Mouse (Mus musculus): ENCODE measurements at regions not wholly inside any gene's neighbourhood (a gene's known extent, or its start where the extent isn't known, plus 50 kb on each side); places are given as distances from the start of the nearest gene placed in this dataset.

- H3K79me2 ChIP-seq (ENCODE audit: control insufficient read depth, insufficient read depth) = no peaks in the 10 kb centered on the region
Measured at GRCm38 (mm10) chr8:9020180-9020579, 329.9 kb upstream of the Arglu1 start.

GRCm38 (mm10) chr8:9011785-9012510 is 321.6 kb upstream of the Arglu1 start:
- TF ChIP-seq CEBPB (IDR thresholded peaks at IDR 0.05; ENCODE audit: insufficient read depth, poor library complexity, severe bottlenecking) = no peak
- no peak for TF ChIP-seq E2F4 (IDR thresholded peaks at IDR 0.05; ENCODE audit: insufficient read depth)
- no peak for TF ChIP-seq REST (IDR thresholded peaks at IDR 0.05; ENCODE audit: insufficient read depth, insufficient read length)
- TF ChIP-seq POLR2AphosphoS2 (IDR thresholded peaks at IDR 0.05; ENCODE audit: insufficient read length, low read depth) = no peak
- TF ChIP-seq TCF3 (IDR thresholded peaks at IDR 0.05; ENCODE audit: insufficient read length, low read depth) = no peak
- no peak for TF ChIP-seq POLR2A (IDR thresholded peaks at IDR 0.05; ENCODE audit: insufficient read length, low read depth)
- TF ChIP-seq MAX (IDR thresholded peaks at IDR 0.05; ENCODE audit: low read depth) = no peak
- no peak for TF ChIP-seq SRF (IDR thresholded peaks at IDR 0.05; ENCODE audit: control insufficient read depth, insufficient read length, low read depth)
- TF ChIP-seq MYOG (IDR thresholded peaks at IDR 0.05; ENCODE audit: control insufficient read depth in 1 of 3, insufficient read depth in 1 of 3, insufficient read length in 2 of 3, low read depth in 2 of 3) = no peak
- no peak for TF ChIP-seq USF1 (IDR thresholded peaks at IDR 0.05; ENCODE audit: low read depth)
- no peak for TF ChIP-seq MYOD1 (IDR thresholded peaks at IDR 0.05; ENCODE audit: control insufficient read depth in 1 of 3, insufficient read length in 2 of 3, low read depth in 2 of 3)
- TF ChIP-seq TCF12 (IDR thresholded peaks at IDR 0.05; ENCODE audit: insufficient read depth, poor library complexity, severe bottlenecking) = no peak
- H3ac ChIP-seq (ENCODE audit: control insufficient read depth, insufficient read length) = no peak overlapping the region
- H3K4me2 ChIP-seq (ENCODE audit: low read depth) = no peak overlapping the region
- H3K27me3 ChIP-seq (ENCODE audit: control insufficient read depth, insufficient read depth, insufficient read length) = no peaks in the 10 kb centered on the region
- no peaks in the 10 kb centered on the region for H3K36me3 ChIP-seq (ENCODE audit: control insufficient read depth, insufficient read depth)
- no peak overlapping the region for H3K4me3 ChIP-seq
- H3K79me2 ChIP-seq (ENCODE audit: control insufficient read depth, insufficient read depth) = no peaks in the 10 kb centered on the region

More at GRCm38 (mm10) chr8:9020180-9020579, 329.9 kb upstream of the Arglu1 start:
- Histone ChIP-seq H3ac (ENCODE audit: control insufficient read depth, insufficient read length) (no peak overlapping the region), H3K27me3 (ENCODE audit: control insufficient read depth, insufficient read depth, insufficient read length) (no peaks in the 10 kb centered on the region), H3K4me3 (no peak overlapping the region), H3K4me2 (ENCODE audit: low read depth) (no peak overlapping the region), H3K36me3 (ENCODE audit: control insufficient read depth, insufficient read depth) (no peaks in the 10 kb centered on the region)
- no peak for TF ChIP-seq POLR2A (IDR thresholded peaks at IDR 0.05; ENCODE audit: insufficient read length, low read depth)
- no peak for TF ChIP-seq USF1 (IDR thresholded peaks at IDR 0.05; ENCODE audit: low read depth)
- TF ChIP-seq E2F4 (IDR thresholded peaks at IDR 0.05; ENCODE audit: insufficient read depth) = no peak
- TF ChIP-seq POLR2AphosphoS2 (IDR thresholded peaks at IDR 0.05; ENCODE audit: insufficient read length, low read depth) = no peak
- no peak for TF ChIP-seq MYOG (IDR thresholded peaks at IDR 0.05; ENCODE audit: control insufficient read depth in 1 of 3, insufficient read depth in 1 of 3, insufficient read length in 2 of 3, low read depth in 2 of 3)
- TF ChIP-seq MYOD1 (IDR thresholded peaks at IDR 0.05; ENCODE audit: control insufficient read depth in 1 of 3, insufficient read length in 2 of 3, low read depth in 2 of 3) = no peak
- no peak for TF ChIP-seq CEBPB (IDR thresholded peaks at IDR 0.05; ENCODE audit: insufficient read depth, poor library complexity, severe bottlenecking)
- no peak for TF ChIP-seq TCF3 (IDR thresholded peaks at IDR 0.05; ENCODE audit: insufficient read length, low read depth)
- TF ChIP-seq TCF12 (IDR thresholded peaks at IDR 0.05; ENCODE audit: insufficient read depth, poor library complexity, severe bottlenecking) = no peak
- TF ChIP-seq MAX (IDR thresholded peaks at IDR 0.05; ENCODE audit: low read depth) = no peak
- no peak for TF ChIP-seq SRF (IDR thresholded peaks at IDR 0.05; ENCODE audit: control insufficient read depth, insufficient read length, low read depth)
- no peak for TF ChIP-seq REST (IDR thresholded peaks at IDR 0.05; ENCODE audit: insufficient read depth, insufficient read length)

GRCm38 (mm10) chr8:9008006-9008780 is 317.9 kb upstream of the Arglu1 start:
- Histone ChIP-seq H3K4me3 (no peak overlapping the region), H3K36me3 (ENCODE audit: control insufficient read depth, insufficient read depth) (no peaks in the 10 kb centered on the region), H3ac (ENCODE audit: control insufficient read depth, insufficient read length) (no peak overlapping the region), H3K27me3 (ENCODE audit: control insufficient read depth, insufficient read depth, insufficient read length) (no peaks in the 10 kb centered on the region), H3K4me2 (ENCODE audit: low read depth) (no peak overlapping the region), H3K79me2 (ENCODE audit: control insufficient read depth, insufficient read depth) (no peaks in the 10 kb centered on the region)
- no peak for TF ChIP-seq REST (IDR thresholded peaks at IDR 0.05; ENCODE audit: insufficient read depth, insufficient read length)
- no peak for TF ChIP-seq MAX (IDR thresholded peaks at IDR 0.05; ENCODE audit: low read depth)
- TF ChIP-seq POLR2A (IDR thresholded peaks at IDR 0.05; ENCODE audit: insufficient read length, low read depth) = no peak
- no peak for TF ChIP-seq CEBPB (IDR thresholded peaks at IDR 0.05; ENCODE audit: insufficient read depth, poor library complexity, severe bottlenecking)
- no peak for TF ChIP-seq SRF (IDR thresholded peaks at IDR 0.05; ENCODE audit: control insufficient read depth, insufficient read length, low read depth)
- TF ChIP-seq TCF12 (IDR thresholded peaks at IDR 0.05; ENCODE audit: insufficient read depth, poor library complexity, severe bottlenecking) = no peak
- no peak for TF ChIP-seq MYOG (IDR thresholded peaks at IDR 0.05; ENCODE audit: control insufficient read depth in 1 of 3, insufficient read depth in 1 of 3, insufficient read length in 2 of 3, low read depth in 2 of 3)
- TF ChIP-seq POLR2AphosphoS2 (IDR thresholded peaks at IDR 0.05; ENCODE audit: insufficient read length, low read depth) = no peak
- TF ChIP-seq E2F4 (IDR thresholded peaks at IDR 0.05; ENCODE audit: insufficient read depth) = no peak
- TF ChIP-seq MYOD1 (IDR thresholded peaks at IDR 0.05; ENCODE audit: control insufficient read depth in 1 of 3, insufficient read length in 2 of 3, low read depth in 2 of 3) = no peak

- Histone ChIP-seq H3K4me2 (ENCODE audit: low read depth) (no peak overlapping the region), H3K36me3 (ENCODE audit: control insufficient read depth, insufficient read depth) (no peaks in the 10 kb centered on the region), H3K27me3 (ENCODE audit: control insufficient read depth, insufficient read depth, insufficient read length) (no peaks in the 10 kb centered on the region), H3K4me3 (no peak overlapping the region), H3ac (ENCODE audit: control insufficient read depth, insufficient read length) (no peak overlapping the region), H3K79me2 (ENCODE audit: control insufficient read depth, insufficient read depth) (no peaks in the 10 kb centered on the region)
- TF ChIP-seq TCF12 (IDR thresholded peaks at IDR 0.05; ENCODE audit: insufficient read depth, poor library complexity, severe bottlenecking) = no peak
- TF ChIP-seq MYOG (IDR thresholded peaks at IDR 0.05; ENCODE audit: control insufficient read depth in 1 of 3, insufficient read depth in 1 of 3, insufficient read length in 2 of 3, low read depth in 2 of 3) = no peak
- no peak for TF ChIP-seq CEBPB (IDR thresholded peaks at IDR 0.05; ENCODE audit: insufficient read depth, poor library complexity, severe bottlenecking)
- TF ChIP-seq POLR2AphosphoS2 (IDR thresholded peaks at IDR 0.05; ENCODE audit: insufficient read length, low read depth) = no peak
- TF ChIP-seq USF1 (IDR thresholded peaks at IDR 0.05; ENCODE audit: low read depth) = no peak
- TF ChIP-seq E2F4 (IDR thresholded peaks at IDR 0.05; ENCODE audit: insufficient read depth) = no peak
- no peak for TF ChIP-seq REST (IDR thresholded peaks at IDR 0.05; ENCODE audit: insufficient read depth, insufficient read length)
- TF ChIP-seq POLR2A (IDR thresholded peaks at IDR 0.05; ENCODE audit: insufficient read length, low read depth) = no peak
- TF ChIP-seq TCF3 (IDR thresholded peaks at IDR 0.05; ENCODE audit: insufficient read length, low read depth) = no peak
- no peak for TF ChIP-seq MAX (IDR thresholded peaks at IDR 0.05; ENCODE audit: low read depth)
- TF ChIP-seq SRF (IDR thresholded peaks at IDR 0.05; ENCODE audit: control insufficient read depth, insufficient read length, low read depth) = no peak
- TF ChIP-seq MYOD1 (IDR thresholded peaks at IDR 0.05; ENCODE audit: control insufficient read depth in 1 of 3, insufficient read length in 2 of 3, low read depth in 2 of 3) = no peak
Measured at GRCm38 (mm10) chr8:8999914-9000313, 309.6 kb upstream of the Arglu1 start.
